Mouse (Mus musculus) liver, embryonic 11.5 days (tissue): Measurements from ENCODE around the gene Mthfsd. TPM values are rescaled to one million over a fixed set of nuclear protein-coding genes. Genes with fewer than 3 reads are reported as not detected.
A peak's percentile ranks its signal among the peaks of the same experiment; 100 is the strongest.

Experiments
- ATAC-seq: fragments of 200-750 bp; cut with Nextera tagmentation; replicated peaks from 2 replicates; pipeline ENCODE4 v1.8.0; 2017; ENCODE audit warnings: moderate number of reproducible peaks, mild to moderate bottlenecking, moderate TSS enrichment, moderate library complexity; ENCODE audit not compliant: low FRiP score
- DNase-seq: peaks from one replicate; pipeline ENCODE4 v3.0.0-alpha.2; 2017; ENCODE audit warnings: low spot score
- H3K27ac ChIP-seq: fragments of 300-500 bp; sonication (generic); 2 replicates; pipeline ENCODE4 v1.5.1; 2014; ENCODE audit warnings: mild to moderate bottlenecking, low read depth, low read length, control low read depth
- H3K27me3 ChIP-seq: fragments of 300-500 bp; sonication (generic); replicated peaks from 2 replicates; pipeline ENCODE4 v1.6.1; 2014; ENCODE audit warnings: low read length, mixed read lengths; ENCODE audit not compliant: control insufficient read depth, insufficient read depth
- H3K36me3 ChIP-seq: fragments of 300-500 bp; sonication (generic); 2 replicates; pipeline ENCODE4 v1.6.1; 2014; ENCODE audit warnings: mild to moderate bottlenecking, low read length, moderate library complexity, mixed read lengths; ENCODE audit not compliant: control insufficient read depth, insufficient read depth
- H3K4me1 ChIP-seq: fragments of 300-500 bp; sonication (generic); replicated peaks from 2 replicates; pipeline ENCODE4 v1.6.1; 2014; ENCODE audit warnings: low read length, mixed read lengths; ENCODE audit not compliant: control insufficient read depth, insufficient read depth
- H3K4me2 ChIP-seq: fragments of 300-500 bp; sonication (generic); 2 replicates; pipeline ENCODE4 v1.6.1; 2014; ENCODE audit warnings: mild to moderate bottlenecking, control low read depth, moderate library complexity
- H3K4me3 ChIP-seq: fragments of 300-500 bp; sonication (generic); 2 replicates; pipeline ENCODE4 v1.5.1; 2014; ENCODE audit warnings: low read depth, low read length, control low read depth
- H3K9ac ChIP-seq: fragments of 300-500 bp; sonication (generic); 2 replicates; pipeline ENCODE4 v1.6.1; 2014; ENCODE audit warnings: low read depth, low read length, control low read depth
- H3K9me3 ChIP-seq: fragments of 300-500 bp; sonication (generic); 2 replicates; pipeline ENCODE4 v1.6.1; 2016; ENCODE audit warnings: low read length, inconsistent platforms, mixed read lengths; ENCODE audit not compliant: control insufficient read depth
- WGBS: fragments of 180-500 bp; shearing (Covaris S2); extraction: QIAGEN DNeasy Blood & Tissue Kit; methylation state at CpG from one replicate; pipeline ENCODE4 v1.1.7; 2014; 5-methylcytosine and 5-hydroxymethylcytosine counted together
- polyA plus RNA-seq: library from polyadenylated mRNA; unstranded; fragments of >200 nt; fragmentation: Nextera tagmentation; extraction: Ambion mirVana; gene quantifications from 2 replicates; pipeline ENCODE4 v1.2.1, GENCODE M21; 2014

The Mthfsd gene
- polyA plus RNA-seq, 1 experiment from 2014 or later: 48.1 TPM

GRCm38 (mm10) chr8:121125311-121125876, 17.2 kb upstream of the Mthfsd start:
- DNase-seq (peak; percentile 80), ATAC-seq (peak; percentile 30; the same call in 1 of the 2 replicates)
- WGBS: 1% methylated on average over 36 of the region's 36 CpGs
- H3K36me3 ChIP-seq: no peaks in the 10 kb centered on the region; the same call in 1 of the 2 replicates
- no peak overlapping the region for H3K9ac ChIP-seq
- peak overlapping the region; percentile 55 for H3K4me2 ChIP-seq
- H3K9me3 ChIP-seq: no peaks in the 10 kb centered on the region
- H3K4me3 ChIP-seq: peak overlapping the region; percentile 32
- H3K27me3 ChIP-seq: peaks cover 99% of the 10 kb centered on the region
- peaks cover 7% of the 10 kb centered on the region for H3K4me1 ChIP-seq
- H3K27ac ChIP-seq: peak overlapping the region; percentile 38; the same call in 1 of the 2 replicates

- H3K9me3 ChIP-seq: no peaks in the 10 kb centered on the region
- 3% methylated on average over 17 of the region's 17 CpGs for WGBS
- no peak for DNase-seq
- no peak for ATAC-seq
- H3K9ac ChIP-seq: no peak overlapping the region
- H3K27me3 ChIP-seq: peaks cover 99% of the 10 kb centered on the region
- H3K27ac ChIP-seq: no peak overlapping the region
- H3K4me3 ChIP-seq: 0 out of 2 replicates have a peak overlapping the region, but pooled peaks have one; percentile 32
- no peaks in the 10 kb centered on the region; the same call in 1 of the 2 replicates for H3K36me3 ChIP-seq
- H3K4me2 ChIP-seq: peak overlapping the region; percentile 55; the same call in 1 of the 2 replicates
- H3K4me1 ChIP-seq: peaks cover 7% of the 10 kb centered on the region
Measured at GRCm38 (mm10) chr8:121124547-121125239, 16.5 kb upstream of the Mthfsd start.

- Histone ChIP-seq H3K9me3 (no peaks in the 10 kb centered on the region), H3K27me3 (peaks cover 99% of the 10 kb centered on the region), H3K27ac (no peak overlapping the region), H3K4me3 (no peak overlapping the region), H3K4me1 (peaks cover 3% of the 10 kb centered on the region), H3K36me3 (no peaks in the 10 kb centered on the region; the same call in 1 of the 2 replicates), H3K9ac (no peak overlapping the region), H3K4me2 (no peak overlapping the region)
- ATAC-seq: no peak
- no peak for DNase-seq
- WGBS: 66% methylated on average over 2 of the region's 2 CpGs
Measured at GRCm38 (mm10) chr8:121123113-121123512, 14.9 kb upstream of the Mthfsd start.

GRCm38 (mm10) chr8:121122368-121122767, 14.2 kb upstream of the Mthfsd start:
- Histone ChIP-seq H3K4me2 (no peak overlapping the region), H3K9ac (no peak overlapping the region), H3K4me3 (no peak overlapping the region), H3K4me1 (no peaks in the 10 kb centered on the region; the same call in 1 of the 2 replicates), H3K27ac (no peak overlapping the region), H3K27me3 (peaks cover 99% of the 10 kb centered on the region), H3K36me3 (no peaks in the 10 kb centered on the region; the same call in 1 of the 2 replicates), H3K9me3 (no peaks in the 10 kb centered on the region)
- 15% methylated on average over 7 of the region's 7 CpGs for WGBS
- DNase-seq (no peak), ATAC-seq (no peak)

GRCm38 (mm10) chr8:121121704-121122103, 13.5 kb upstream of the Mthfsd start:
- Histone ChIP-seq H3K9me3 (no peaks in the 10 kb centered on the region), H3K27ac (no peak overlapping the region), H3K4me3 (no peak overlapping the region), H3K27me3 (peaks cover 99% of the 10 kb centered on the region), H3K4me2 (no peak overlapping the region), H3K36me3 (no peaks in the 10 kb centered on the region; the same call in 1 of the 2 replicates), H3K9ac (no peak overlapping the region), H3K4me1 (no peaks in the 10 kb centered on the region; the same call in none of the 2 replicates)
- DNase-seq (no peak), ATAC-seq (no peak)
- WGBS: 20% methylated on average over 8 of the region's 8 CpGs

- ATAC-seq: no peak
- Histone ChIP-seq H3K9ac (no peak overlapping the region), H3K36me3 (no peaks in the 10 kb centered on the region; the same call in 1 of the 2 replicates), H3K4me1 (no peaks in the 10 kb centered on the region; the same call in none of the 2 replicates), H3K4me3 (no peak overlapping the region), H3K27me3 (peaks cover 99% of the 10 kb centered on the region), H3K27ac (no peak overlapping the region), H3K4me2 (no peak overlapping the region; the same call in 1 of the 2 replicates), H3K9me3 (no peaks in the 10 kb centered on the region)
- WGBS: 19% methylated on average over 17 of the region's 17 CpGs
- no peak for DNase-seq
Measured at GRCm38 (mm10) chr8:121120456-121121419, 12.5 kb upstream of the Mthfsd start.

GRCm38 (mm10) chr8:121119635-121120455, 11.7 kb upstream of the Mthfsd start:
- Histone ChIP-seq H3K4me2 (peak overlapping the region; percentile 84), H3K36me3 (no peaks in the 10 kb centered on the region; the same call in 1 of the 2 replicates), H3K4me1 (no peaks in the 10 kb centered on the region; the same call in none of the 2 replicates), H3K27ac (no peak overlapping the region), H3K9me3 (no peaks in the 10 kb centered on the region), H3K27me3 (peaks cover 99% of the 10 kb centered on the region), H3K9ac (no peak overlapping the region), H3K4me3 (no peak overlapping the region)
- WGBS: 17% methylated on average over 12 of the region's 12 CpGs
- no peak for DNase-seq
- no peak for ATAC-seq
